Mouse (Mus musculus) stomach, embryonic 15.5 days (tissue): ENCODE data around the gene Def8. TPM values are rescaled to one million over a fixed set of nuclear protein-coding genes. Genes with fewer than 3 reads are reported as not detected.
"Not testable (repeated sequence)": the region's sequence is repeated elsewhere in the genome, so short reads cannot be mapped to it uniquely, and the experiment has no call there.

Source experiments
- ATAC-seq: fragments of 200-750 bp; cut with Nextera tagmentation; 2 replicates; pipeline ENCODE4 v1.8.0; 2017; ENCODE audit warnings: low read depth, moderate number of reproducible peaks, moderate TSS enrichment; ENCODE audit not compliant: insufficient read depth, low FRiP score
- H3K27ac ChIP-seq: fragments of 300-500 bp; sonication (generic); 2 replicates; pipeline ENCODE4 v1.5.1; 2015; ENCODE audit warnings: mild to moderate bottlenecking, inconsistent platforms
- H3K27me3 ChIP-seq: fragments of 300-500 bp; sonication (generic); replicated peaks from 2 replicates; pipeline ENCODE4 v1.6.1; 2015; ENCODE audit warnings: inconsistent platforms
- H3K36me3 ChIP-seq: fragments of 300-500 bp; sonication (generic); 2 replicates; pipeline ENCODE4 v1.6.1; 2015; ENCODE audit warnings: inconsistent platforms
- H3K4me1 ChIP-seq: fragments of 300-500 bp; sonication (generic); 2 replicates; pipeline ENCODE4 v1.6.1; 2015; ENCODE audit warnings: inconsistent platforms
- H3K4me2 ChIP-seq: fragments of 300-500 bp; sonication (generic); 2 replicates; pipeline ENCODE4 v1.6.1; 2015; ENCODE audit warnings: mild to moderate bottlenecking, inconsistent platforms
- H3K4me3 ChIP-seq: fragments of 300-500 bp; sonication (generic); replicated peaks from 2 replicates; pipeline ENCODE4 v1.5.1; 2015; ENCODE audit warnings: inconsistent platforms
- H3K9ac ChIP-seq: fragments of 300-500 bp; sonication (generic); 2 replicates; pipeline ENCODE4 v1.6.1; 2015; ENCODE audit warnings: inconsistent platforms
- H3K9me3 ChIP-seq: fragments of 300-500 bp; sonication (generic); 2 replicates; pipeline ENCODE4 v1.6.1; 2016; ENCODE audit warnings: inconsistent platforms
- WGBS: fragments of 180-500 bp; shearing (Covaris S2); methylation state at CpG from one replicate; pipeline ENCODE4 v1.1.7; 2015; 5-methylcytosine and 5-hydroxymethylcytosine counted together
- polyA plus RNA-seq: library from polyadenylated mRNA; unstranded; fragments of >200 nt; fragmentation: Nextera tagmentation; extraction: Ambion mirVana; gene quantifications from 2 replicates; pipeline ENCODE4 v1.2.1, GENCODE M21; 2015

Def8 gene
- polyA plus RNA-seq, 1 experiment from 2014 or later = 24.9 TPM

- not testable (repeated sequence) for ATAC-seq, H3K4me2 ChIP-seq, H3K9me3 ChIP-seq, H3K27ac ChIP-seq, H3K9ac ChIP-seq, H3K36me3 ChIP-seq, H3K27me3 ChIP-seq, H3K4me3 ChIP-seq
- peaks cover 15% of the 10 kb centered on the region for H3K4me1 ChIP-seq
- 62% methylated on average over 5 of the region's 5 CpGs for WGBS
Measured at GRCm38 (mm10) chr8:123474549-123474948, 51.2 kb downstream of the Def8 start.

GRCm38 (mm10) chr8:123476911-123477736 lies 53.8 kb downstream of the Def8 start:
- H3K9me3 ChIP-seq = no peaks in the 10 kb centered on the region
- H3K4me1 ChIP-seq = peaks cover 15% of the 10 kb centered on the region
- WGBS = 8% methylated on average over 33 of the region's 34 CpGs
- peak overlapping the region; percentile 96; the same call in 1 of the 2 replicates for H3K27ac ChIP-seq
- H3K4me3 ChIP-seq = peak overlapping the region; percentile 82
- 0 out of 2 replicates have a peak, but pooled peaks have one; percentile 14 for ATAC-seq
- H3K4me2 ChIP-seq = peak overlapping the region; percentile 83
- H3K9ac ChIP-seq = peak overlapping the region; percentile 35; the same call in 1 of the 2 replicates
- H3K36me3 ChIP-seq = peaks cover 11% of the 10 kb centered on the region; the same call in 1 of the 2 replicates
- no peaks in the 10 kb centered on the region for H3K27me3 ChIP-seq

GRCm38 (mm10) chr8:123477737-123478258 lies 54.5 kb downstream of the Def8 start, which contains the start of gene Afg3l1:
TSS of gene Afg3l1 (plus strand) at chr8:123477903.
- peak; percentile 94 for ATAC-seq
- Histone ChIP-seq H3K4me2 (peak within 1 kb of the TSS; percentile 83), H3K4me1 (peaks cover 15% of the 10 kb centered on the region), H3K27ac (peak within 1 kb of the TSS; percentile 96), H3K9me3 (no peaks in the 10 kb centered on the region), H3K36me3 (peaks cover 15% of the 10 kb centered on the region; the same call in 1 of the 2 replicates), H3K9ac (peak within 1 kb of the TSS; percentile 67), H3K27me3 (no peaks in the 10 kb centered on the region), H3K4me3 (peak within 1 kb of the TSS; percentile 82)
- WGBS = under 1% methylated on average over 57 of the region's 58 CpGs

GRCm38 (mm10) chr8:123478456-123479218 lies 55.3 kb downstream of the Def8 start:
- no peaks in the 10 kb centered on the region for H3K27me3 ChIP-seq
- H3K27ac ChIP-seq = peak overlapping the region; percentile 96; the same call in 1 of the 2 replicates
- no peak for ATAC-seq
- no peaks in the 10 kb centered on the region for H3K9me3 ChIP-seq
- H3K4me2 ChIP-seq = peak overlapping the region; percentile 83
- peaks cover 15% of the 10 kb centered on the region for H3K4me1 ChIP-seq
- WGBS = 36% methylated on average over 16 of the region's 16 CpGs
- H3K9ac ChIP-seq = peak overlapping the region; percentile 67
- H3K36me3 ChIP-seq = peaks cover 17% of the 10 kb centered on the region
- peak overlapping the region; percentile 82 for H3K4me3 ChIP-seq

- peaks cover 46% of the 10 kb centered on the region for H3K36me3 ChIP-seq
- 86% methylated on average over 7 of the region's 7 CpGs for WGBS
Measured at GRCm38 (mm10) chr8:123482627-123483026, 59.3 kb downstream of the Def8 start.

GRCm38 (mm10) chr8:123491280-123492075 lies 68.2 kb downstream of the Def8 start:
- H3K27me3 ChIP-seq = no peaks in the 10 kb centered on the region
- H3K4me2 ChIP-seq = no peak overlapping the region
- no peak overlapping the region for H3K4me3 ChIP-seq
- H3K9ac ChIP-seq = no peak overlapping the region
- H3K4me1 ChIP-seq = no peaks in the 10 kb centered on the region
- no peaks in the 10 kb centered on the region for H3K9me3 ChIP-seq
- WGBS = 88% methylated on average over 15 of the region's 15 CpGs
- no peak for ATAC-seq
- peaks cover 77% of the 10 kb centered on the region for H3K36me3 ChIP-seq
- H3K27ac ChIP-seq = no peak overlapping the region

More at GRCm38 (mm10) chr8:123482627-123483026, 59.3 kb downstream of the Def8 start:
- no peak overlapping the region for H3K4me2 ChIP-seq
- H3K27ac ChIP-seq = no peak overlapping the region
- H3K4me3 ChIP-seq = no peak overlapping the region
- H3K9ac ChIP-seq = no peak overlapping the region
- H3K9me3 ChIP-seq = no peaks in the 10 kb centered on the region
- ATAC-seq = no peak
- H3K27me3 ChIP-seq = no peaks in the 10 kb centered on the region
- peaks cover 10% of the 10 kb centered on the region; the same call in 1 of the 2 replicates for H3K4me1 ChIP-seq

- H3K4me2 ChIP-seq = no peak overlapping the region
- no peak overlapping the region for H3K9ac ChIP-seq
- peaks cover 73% of the 10 kb centered on the region for H3K36me3 ChIP-seq
- H3K27me3 ChIP-seq = no peaks in the 10 kb centered on the region
- H3K9me3 ChIP-seq = no peaks in the 10 kb centered on the region
- WGBS = 97% methylated on average over 9 of the region's 9 CpGs
- H3K4me3 ChIP-seq = no peak overlapping the region
- no peak overlapping the region for H3K27ac ChIP-seq
- H3K4me1 ChIP-seq = no peaks in the 10 kb centered on the region
- no peak for ATAC-seq
Measured at GRCm38 (mm10) chr8:123492898-123493297, 69.6 kb downstream of the Def8 start.

- Histone ChIP-seq H3K4me2 (no peak overlapping the region), H3K9me3 (no peaks in the 10 kb centered on the region), H3K27ac (no peak overlapping the region), H3K4me3 (no peak overlapping the region), H3K27me3 (no peaks in the 10 kb centered on the region), H3K4me1 (no peaks in the 10 kb centered on the region), H3K36me3 (peaks cover 76% of the 10 kb centered on the region), H3K9ac (no peak overlapping the region)
- WGBS = 85% methylated on average over 4 of the region's 4 CpGs
- no peak for ATAC-seq
Measured at GRCm38 (mm10) chr8:123497699-123498098, 74.4 kb downstream of the Def8 start.

- no peak overlapping the region for H3K27ac ChIP-seq
- H3K4me1 ChIP-seq = no peaks in the 10 kb centered on the region
- no peak overlapping the region for H3K4me2 ChIP-seq
- 85% methylated on average over 11 of the region's 11 CpGs for WGBS
- H3K36me3 ChIP-seq = peaks cover 76% of the 10 kb centered on the region
- H3K27me3 ChIP-seq = no peaks in the 10 kb centered on the region
- H3K9ac ChIP-seq = no peak overlapping the region
- H3K9me3 ChIP-seq = no peaks in the 10 kb centered on the region
- ATAC-seq = no peak
- H3K4me3 ChIP-seq = no peak overlapping the region
Measured at GRCm38 (mm10) chr8:123498963-123499362, 75.6 kb downstream of the Def8 start.

- Histone ChIP-seq H3K4me2 (no peak overlapping the region), H3K9me3 (no peaks in the 10 kb centered on the region), H3K27ac (no peak overlapping the region), H3K4me3 (no peak overlapping the region), H3K9ac (no peak overlapping the region), H3K36me3 (peaks cover 75% of the 10 kb centered on the region), H3K27me3 (no peaks in the 10 kb centered on the region), H3K4me1 (no peaks in the 10 kb centered on the region)
- ATAC-seq = no peak
- 90% methylated on average over 11 of the region's 11 CpGs for WGBS
Measured at GRCm38 (mm10) chr8:123499556-123499955, 76.2 kb downstream of the Def8 start.

- 94% methylated on average over 5 of the region's 5 CpGs for WGBS
- H3K36me3 ChIP-seq = peaks cover 66% of the 10 kb centered on the region
Measured at GRCm38 (mm10) chr8:123502192-123502591, 78.9 kb downstream of the Def8 start.

More at GRCm38 (mm10) chr8:123502192-123502591, 78.9 kb downstream of the Def8 start:
- H3K4me2 ChIP-seq = no peak overlapping the region
- H3K4me3 ChIP-seq = no peak overlapping the region
- no peak overlapping the region for H3K27ac ChIP-seq
- no peaks in the 10 kb centered on the region for H3K4me1 ChIP-seq
- no peak overlapping the region for H3K9ac ChIP-seq
- H3K27me3 ChIP-seq = no peaks in the 10 kb centered on the region
- no peaks in the 10 kb centered on the region for H3K9me3 ChIP-seq
- ATAC-seq = no peak
